14 mouse cellular contexts compared by ENCODE assay signal in the genomic region with DNA sequence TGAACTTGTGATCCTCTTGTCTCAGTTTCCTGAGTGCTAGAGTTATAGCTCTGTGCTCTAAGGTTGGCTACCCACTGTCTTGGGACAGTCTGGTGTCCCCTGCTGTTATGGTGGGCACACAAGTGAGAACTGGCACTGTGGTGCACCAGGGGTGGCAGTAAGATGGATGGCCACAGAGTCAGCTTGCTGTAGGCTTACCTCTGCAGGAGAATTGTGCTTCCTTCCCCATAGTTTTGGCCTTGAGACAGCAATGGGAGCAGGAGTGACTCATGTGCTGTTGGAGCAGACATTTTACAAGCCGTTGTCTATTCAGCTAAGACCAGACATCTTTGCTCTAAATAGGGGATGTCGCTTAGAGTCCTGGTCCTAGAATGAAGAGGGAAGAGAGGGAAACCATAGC. TPM values are rescaled to one million over a fixed set of nuclear protein-coding genes. Genes with fewer than 3 reads are reported as not detected.
"Had no signal": no experiment of that assay in that cellular context is flagged by ENCODE, and none has a peak within 500 bp of the region (broad histone marks: within the 10 kb centered on the region; RNA-seq: fewer than 3 reads in every experiment).

No protein-coding gene starts in this region.

- DNase-seq: lung, adult 2 months; lung, postnatal 14 days; lung, postnatal 36 days; midbrain, embryonic 14.5 days; retina, postnatal 1 day; right cerebral cortex, adult 18-20 months; right cerebral cortex, postnatal 25 days; right cerebral cortex, postnatal 4 days; spleen, adult 18-20 months; thymus, adult 18-20 months; thymus, postnatal 14 days; thymus, postnatal 36 days had no signal

RNA-seq across cellular contexts. Expression of gene Baiap2l1, which starts 36.2 kb away (rescaled TPM):
- total RNA-seq: megakaryocyte, adult 5-6 weeks; megakaryocyte-erythroid progenitor cell, adult 5-6 weeks had no signal
